Mouse (Mus musculus) heart, adult 10 weeks (tissue): Measurements from ENCODE around the gene Lcn2. TPM values are rescaled to one million over a fixed set of nuclear protein-coding genes. Genes with fewer than 3 reads are reported as not detected.

Experiments
- polyA plus RNA-seq: library from polyadenylated mRNA; stranded (reverse); fragments of 350-450 nt; fragmentation: Illumina TruSeq; extraction: RNeasy Lipid Tissue Mini Kit (QIAGEN cat#74804); gene quantifications from one replicate; pipeline ENCODE4 v1.2.3, GENCODE M21; 2014; ENCODE audit warnings: low read depth, low replicate concordance

The Lcn2 gene
- 9.4 TPM for polyA plus RNA-seq

DNA sequence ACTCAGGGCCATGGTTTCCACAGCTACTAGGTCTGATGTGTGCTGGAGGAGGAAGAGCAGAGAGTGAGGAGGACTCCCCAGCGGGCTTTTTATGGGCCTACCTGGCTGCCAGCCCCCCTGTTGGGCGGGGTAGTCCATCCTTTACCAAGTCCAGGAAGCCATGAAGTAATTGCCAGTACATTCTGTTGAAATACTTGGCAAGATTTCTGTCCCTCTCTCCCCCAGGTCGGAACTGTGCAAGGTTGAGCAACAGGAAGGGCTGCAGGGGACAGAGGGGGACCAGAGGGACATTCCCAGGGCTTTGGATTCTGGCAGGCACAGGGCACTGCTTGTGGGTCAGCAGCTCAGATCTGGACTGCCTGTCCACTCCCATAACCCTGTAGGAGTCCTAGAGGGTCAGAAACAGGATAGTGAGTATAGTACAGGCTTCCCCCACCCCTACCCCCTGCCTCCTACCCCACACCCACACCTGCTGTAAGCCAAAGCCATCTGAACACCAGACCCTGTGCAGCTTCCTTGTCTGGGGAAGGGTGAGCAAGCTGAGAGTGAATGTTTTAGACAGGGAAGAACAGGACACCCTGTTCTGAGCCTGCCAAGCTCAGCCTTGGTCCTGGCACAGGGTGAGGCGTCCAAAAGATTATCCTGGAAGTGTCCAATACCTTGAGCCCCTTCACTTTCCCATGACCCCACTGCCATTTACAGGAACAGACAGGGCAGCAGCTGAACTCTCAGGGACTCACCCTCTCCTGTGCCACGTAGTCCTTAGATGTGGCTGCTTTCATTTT is at the start of gene Lcn2:
Lcn2 (minus strand) TSS at position 547 of the 785 bp plus-strand sequence.

DNA sequence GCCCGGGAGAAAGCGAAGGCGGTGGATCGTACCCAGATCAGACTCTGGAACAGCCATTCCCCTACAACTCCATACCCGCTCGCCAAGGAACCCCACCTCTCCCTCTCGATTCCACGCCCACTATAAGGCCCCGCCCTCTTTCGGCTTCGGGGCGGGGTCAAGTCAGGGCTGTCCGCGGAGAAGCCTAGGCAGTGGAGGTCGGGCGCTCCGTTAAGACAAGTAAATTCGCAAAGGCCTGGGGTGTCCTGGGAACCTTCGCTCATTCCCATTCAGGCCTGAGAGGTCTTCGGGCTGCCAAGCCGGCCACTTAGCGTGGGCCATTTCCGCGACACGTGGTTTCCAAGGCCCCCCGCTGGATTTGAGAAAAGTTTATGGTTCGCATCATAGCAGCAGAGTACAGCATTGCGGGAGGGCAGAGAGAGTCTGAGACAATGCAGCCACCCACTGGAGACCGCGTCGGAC is 7.5 kb upstream of the Lcn2 start, which contains the start of gene Ptges2:
Ptges2 (plus strand) TSS at position 413 of the 462 bp plus-strand sequence.

DNA sequence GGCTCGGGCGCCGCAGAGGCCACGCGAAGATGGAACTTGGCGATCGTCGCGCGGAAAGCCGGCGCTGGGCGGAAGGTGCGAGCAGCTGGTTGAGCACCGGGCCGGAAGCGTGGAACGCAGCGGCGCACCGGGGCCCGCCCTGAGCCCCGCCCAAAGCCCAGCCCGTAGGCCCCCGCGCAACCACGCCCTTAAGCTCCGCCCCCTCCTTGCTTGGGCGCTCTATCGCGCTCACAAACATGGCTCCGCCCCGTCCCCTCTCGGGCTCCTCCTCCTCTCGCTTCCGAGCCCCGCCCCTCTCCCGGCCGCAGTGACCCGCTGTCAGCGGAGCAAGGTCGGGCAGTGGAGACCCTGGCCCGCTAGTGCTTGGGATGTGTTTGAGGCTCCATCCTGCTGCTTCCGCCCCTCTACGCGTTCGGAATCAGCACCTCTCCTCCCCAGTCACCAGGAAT is 6.3 kb downstream of the Lcn2 start, which contains the start of gene 1110008P14Rik:
1110008P14Rik (minus strand) TSS at position 164 of the 449 bp plus-strand sequence.

DNA sequence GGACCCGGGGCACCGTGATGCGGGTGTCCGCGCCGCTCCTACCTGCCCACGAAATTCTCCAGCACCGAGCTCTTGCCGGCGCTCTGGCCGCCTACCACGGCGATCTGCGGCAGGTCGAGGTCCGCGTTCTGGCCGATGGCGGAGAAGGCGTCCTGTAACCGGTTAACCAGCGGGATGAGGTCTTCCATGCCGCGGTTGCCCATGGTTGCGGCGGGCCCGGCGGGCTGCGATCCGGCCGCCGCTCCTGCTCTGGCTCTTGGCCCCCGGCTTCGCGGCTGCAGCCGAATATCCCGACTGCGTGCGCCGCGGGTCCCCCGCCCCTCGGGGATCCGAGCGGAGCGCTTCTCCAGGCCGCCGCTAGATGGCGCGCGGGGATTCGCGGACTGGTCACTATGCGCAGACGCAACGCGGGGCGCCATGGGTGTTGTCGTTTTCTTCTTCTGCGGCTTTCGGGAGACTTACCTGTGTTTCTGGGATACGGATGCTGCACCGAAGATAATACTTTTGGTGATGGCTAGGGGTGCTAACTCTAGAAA is 35.0 kb downstream of the Lcn2 start, which contains the start of gene Dnm1:
Dnm1 (minus strand) TSS at position 332 of the 536 bp plus-strand sequence.

DNA sequence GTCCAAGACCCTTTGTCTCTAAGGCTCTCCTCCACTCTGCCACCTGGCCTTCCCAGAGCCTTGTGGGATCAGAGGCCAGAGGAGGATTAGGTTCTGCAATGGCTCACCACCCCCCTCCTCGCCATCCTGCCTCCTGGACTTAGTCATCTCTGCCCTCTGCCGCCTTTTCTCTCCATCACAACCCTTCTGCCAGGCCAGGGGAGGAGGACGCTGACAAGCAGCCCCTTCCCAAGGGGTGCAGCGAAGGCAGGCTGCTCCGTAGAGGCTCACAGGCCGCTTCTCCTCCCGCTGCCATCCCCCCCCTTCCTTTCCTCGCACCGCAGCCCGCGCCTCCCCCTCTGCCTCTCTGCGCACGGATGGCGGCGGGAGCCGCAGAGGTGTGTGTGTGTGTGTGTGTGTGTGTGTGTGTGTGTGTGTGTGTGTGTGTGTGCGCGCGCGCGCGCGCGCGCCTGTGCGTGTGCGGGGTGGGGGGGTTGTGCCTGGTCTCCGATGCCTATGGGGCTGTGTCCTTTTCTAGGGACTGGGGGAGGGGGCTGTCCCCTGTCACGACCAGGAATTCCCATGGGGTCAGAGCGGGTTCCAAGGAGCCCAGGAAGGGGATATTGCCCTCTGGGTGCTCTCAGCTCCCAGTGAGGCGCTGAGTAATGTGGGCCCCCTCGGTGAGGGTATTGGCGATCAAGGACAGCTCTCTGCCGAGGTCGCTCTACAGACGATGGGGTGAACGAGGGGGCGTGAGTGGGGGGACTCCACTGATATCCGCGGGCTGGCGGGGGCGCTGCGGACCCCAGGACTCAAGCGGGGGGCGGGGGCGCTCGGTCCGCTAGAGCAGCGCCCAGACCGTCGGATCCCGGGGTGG is 35.7 kb downstream of the Lcn2 start, which contains the start of gene Ciz1:
Ciz1 (plus strand) TSS at position 177 of the 856 bp plus-strand sequence.

Other genes starting within 250 kb of the Lcn2 start
- gene Prrc2b, start 237.2 kb downstream of the Lcn2 start, polyA plus RNA-seq = 48.3 TPM
- gene Pomt1, start 151.7 kb downstream of the Lcn2 start, polyA plus RNA-seq = 14.1 TPM
- gene Uck1, start 128.1 kb downstream of the Lcn2 start, polyA plus RNA-seq = 30.1 TPM
- 65.1 TPM for gene Golga2, start 100.9 kb downstream of the Lcn2 start, polyA plus RNA-seq
- gene Swi5, start 100.2 kb downstream of the Lcn2 start, polyA plus RNA-seq = 396 TPM
- gene Ciz1, start 35.9 kb downstream of the Lcn2 start, polyA plus RNA-seq = 53.9 TPM
- 7.4 TPM for gene Dnm1, start 34.9 kb downstream of the Lcn2 start, polyA plus RNA-seq
- 56.1 TPM for gene 1110008P14Rik, start 6.3 kb downstream of the Lcn2 start, polyA plus RNA-seq
- 75.8 TPM for gene Ptges2, start 7.6 kb upstream of the Lcn2 start, polyA plus RNA-seq
- gene Naif1, start 62.2 kb upstream of the Lcn2 start, polyA plus RNA-seq = 2.4 TPM
- 7.5 TPM for gene Slc25a25, start 63.2 kb upstream of the Lcn2 start, polyA plus RNA-seq
- gene Fam102a, start 147.1 kb upstream of the Lcn2 start, polyA plus RNA-seq = 7.4 TPM
- gene Dpm2, start 182.6 kb upstream of the Lcn2 start, polyA plus RNA-seq = 34.2 TPM
- not detected for gene Pip5kl1, start 186.5 kb upstream of the Lcn2 start, polyA plus RNA-seq
- gene 9430097D07Rik, start 187.4 kb upstream of the Lcn2 start, polyA plus RNA-seq = not detected
- gene St6galnac4, start 198.8 kb upstream of the Lcn2 start, polyA plus RNA-seq = 19.5 TPM
- 110 TPM for gene St6galnac6, start 211.5 kb upstream of the Lcn2 start, polyA plus RNA-seq
- 526 TPM for gene Ak1, start 233.5 kb upstream of the Lcn2 start, polyA plus RNA-seq